Mouse (Mus musculus) central nervous system, embryonic 14 days (tissue): ENCODE data around the gene E030018B13Rik. TPM values are rescaled to one million over a fixed set of nuclear protein-coding genes. Genes with fewer than 3 reads are reported as not detected.

ENCODE experiments used
- polyA plus RNA-seq: library from polyadenylated mRNA; depleted of rRNA; stranded (reverse); fragments of >200 nt; gene quantifications from 2 replicates; pipeline ENCODE4 v1.2.3, GENCODE M21; 2012; rRNA removed

Gene E030018B13Rik
- not detected in 2 replicates for polyA plus RNA-seq

DNA sequence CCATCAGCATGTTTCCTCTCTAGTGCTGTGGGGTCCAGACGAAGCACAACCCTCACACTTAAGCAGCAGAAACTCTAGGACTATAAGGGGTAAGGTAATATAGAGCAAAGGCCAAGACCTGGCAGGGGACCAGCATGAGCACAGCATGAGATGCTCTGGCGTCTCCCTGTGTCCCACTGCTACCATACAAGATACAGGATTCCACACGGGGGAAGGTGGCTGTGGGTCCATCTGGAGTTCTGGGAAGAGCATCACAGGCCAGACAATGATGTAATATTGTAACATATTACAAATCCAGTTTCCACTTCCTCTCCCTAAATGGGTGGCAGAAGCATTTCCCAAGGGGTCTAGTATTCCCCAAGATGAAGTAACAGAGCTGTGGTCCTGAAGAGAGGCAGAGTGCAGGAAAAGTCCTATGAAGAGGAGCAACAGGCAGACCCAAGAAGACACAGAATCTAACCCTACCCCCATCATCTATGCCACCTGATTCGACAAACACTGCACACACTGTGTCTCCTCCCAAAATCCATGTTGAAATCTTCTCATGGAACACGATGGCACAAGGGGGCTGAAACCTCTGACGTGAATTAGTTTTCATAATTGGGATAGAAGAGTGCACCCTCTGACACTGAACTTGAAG lies at the start of gene E030018B13Rik:
Gene E030018B13Rik, plus strand, starts transcription at position 590 of the 640 bp plus-strand sequence.

DNA sequence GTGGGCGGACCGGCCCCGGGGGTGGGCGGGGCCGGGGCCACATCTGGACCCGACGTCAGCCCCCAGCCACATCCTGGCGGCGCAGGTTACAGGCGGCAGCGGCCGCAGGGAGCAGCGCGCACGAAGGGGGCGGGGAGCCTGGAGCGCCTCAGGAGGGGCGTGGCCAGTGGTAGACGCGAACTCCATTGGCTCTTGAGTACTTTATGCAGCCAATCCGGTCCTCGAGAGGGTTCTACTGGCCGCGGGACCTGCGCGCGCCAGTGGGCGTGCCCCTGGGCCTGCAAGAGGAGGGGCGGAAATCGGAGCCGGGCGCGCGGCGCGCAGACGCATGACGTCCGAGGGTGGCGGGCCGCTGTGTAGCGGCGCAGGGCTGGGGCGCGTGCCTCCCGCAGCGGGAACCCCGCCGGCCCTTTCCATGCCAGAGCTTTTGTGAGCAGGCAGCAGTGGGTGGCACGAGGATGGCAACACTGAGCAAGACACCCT lies 22.3 kb downstream of the E030018B13Rik start, which contains the start of gene Klf13:
Gene Klf13, minus strand, starts transcription at position 2 of the 483 bp plus-strand sequence.

Other genes starting within 250 kb of the E030018B13Rik start
- 13.6 and 14.6 TPM in 2 replicates for gene Klf13, start 22.1 kb downstream of the E030018B13Rik start, polyA plus RNA-seq
- 0.20 and 0.43 TPM in 2 replicates for gene Trpm1, start 237.0 kb downstream of the E030018B13Rik start, polyA plus RNA-seq